Mouse (Mus musculus) erythroblast, embryonic 14.5 days (primary cell): ENCODE results near the gene Ift27. TPM values are rescaled to one million over a fixed set of nuclear protein-coding genes. Genes with fewer than 3 reads are reported as not detected.

Source experiments
- H3K27me3 ChIP-seq: 2 replicates; pipeline ENCODE4 v1.6.1; 2012; ENCODE audit warnings: inconsistent platforms; ENCODE audit not compliant: control insufficient read depth
- H3K36me3 ChIP-seq: 2 replicates; pipeline ENCODE4 v1.6.1; 2012; ENCODE audit warnings: mild to moderate bottlenecking, inconsistent platforms; ENCODE audit not compliant: control insufficient read depth
- H3K4me1 ChIP-seq: 2 replicates; pipeline ENCODE4 v1.6.1; 2012; ENCODE audit warnings: inconsistent platforms; ENCODE audit not compliant: control insufficient read depth
- H3K4me3 ChIP-seq: replicated peaks from 2 replicates; pipeline ENCODE3; 2012; ENCODE audit warnings: moderate library complexity, mild to moderate bottlenecking, inconsistent platforms
- H3K9me3 ChIP-seq: 2 replicates; pipeline ENCODE4 v1.6.1; 2012; ENCODE audit warnings: low read length, inconsistent platforms, mixed read lengths; ENCODE audit not compliant: control insufficient read depth
- GATA1 ChIP-seq: IDR thresholded peaks from 2 replicates; pipeline ENCODE4 v1.6.1; 2012; ENCODE audit warnings: low read length, inconsistent platforms, mixed read lengths
- TAL1 ChIP-seq: IDR thresholded peaks from 3 replicates; pipeline ENCODE4 v1.6.1; 2012; ENCODE audit warnings: low read length, inconsistent platforms, mixed read lengths
- polyA plus RNA-seq: library from polyadenylated mRNA; stranded (reverse); fragments of >175 nt; gene quantifications from 2 replicates; pipeline ENCODE4 v1.2.3, GENCODE M21; 2012

Gene Ift27
- polyA plus RNA-seq, 1 experiment = 17.7 TPM

DNA sequence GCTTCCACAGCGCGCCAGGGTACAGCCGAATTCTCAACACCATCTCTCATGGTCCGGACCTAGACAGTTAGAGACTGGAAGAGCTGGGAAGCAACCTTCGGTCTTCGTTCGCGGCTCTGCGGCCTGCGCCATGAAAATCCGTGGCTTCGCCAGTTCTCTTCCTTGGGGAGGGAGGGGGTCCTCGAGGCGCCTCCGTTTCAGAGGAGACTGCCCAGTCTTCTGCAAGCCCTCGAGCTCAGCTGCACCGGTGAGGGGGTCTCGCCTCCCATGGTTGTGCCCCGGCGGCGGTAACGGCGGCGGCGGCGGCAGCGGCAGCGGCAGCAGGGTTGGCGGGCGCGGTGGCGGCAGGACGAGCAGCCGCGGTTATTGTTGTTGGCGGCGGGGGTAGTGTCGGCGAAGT, 54.7 kb downstream of the Ift27 start:
- Histone ChIP-seq H3K9me3 (peaks cover 4% of the 10 kb centered on the region; the same call in 1 of the 2 replicates), H3K27me3 (peaks cover 9% of the 10 kb centered on the region; the same call in 1 of the 2 replicates), H3K4me1 (no peaks in the 10 kb centered on the region), H3K36me3 (no peaks in the 10 kb centered on the region), H3K4me3 (no peak overlapping the region)
- TF ChIP-seq TAL1 (no peak), GATA1 (no peak)

DNA sequence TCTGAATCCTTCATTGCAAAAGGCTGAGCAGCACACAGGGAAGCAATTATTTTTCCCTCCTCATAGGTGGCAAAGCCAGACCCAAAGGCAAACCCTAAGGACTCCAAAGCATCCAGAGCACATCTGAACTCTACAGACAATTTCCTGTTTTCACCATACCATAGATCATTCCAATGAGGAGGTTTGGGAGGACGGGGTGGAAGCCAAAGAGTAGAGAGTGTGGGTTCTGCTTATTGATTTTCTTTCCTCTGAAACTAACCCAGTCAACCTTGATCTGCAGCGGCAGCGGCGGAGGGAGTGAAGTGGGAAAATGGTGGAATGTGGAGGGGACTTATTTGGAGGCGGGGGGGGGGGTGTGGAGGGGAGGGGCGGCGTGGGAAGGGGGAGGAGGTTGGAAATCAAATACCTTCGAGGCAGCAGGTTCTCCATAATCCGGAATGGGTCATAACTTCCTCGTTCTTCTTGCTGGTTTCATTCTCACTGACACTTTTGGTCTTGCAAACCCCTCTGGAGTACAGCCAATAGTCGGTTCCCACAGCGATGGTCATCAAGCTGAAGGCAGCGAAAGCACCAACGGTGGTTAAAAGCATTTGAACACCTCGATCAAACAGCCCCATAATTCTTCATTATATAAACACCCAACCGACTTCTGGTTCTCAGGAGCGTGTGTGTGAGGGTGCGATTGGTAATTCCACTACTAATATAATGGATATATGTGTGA, 55.5 kb downstream of the Ift27 start:
- Histone ChIP-seq H3K27me3 (peaks cover 9% of the 10 kb centered on the region; the same call in 1 of the 2 replicates), H3K4me1 (no peaks in the 10 kb centered on the region), H3K4me3 (no peak overlapping the region), H3K36me3 (no peaks in the 10 kb centered on the region), H3K9me3 (peaks cover 4% of the 10 kb centered on the region; the same call in 1 of the 2 replicates)
- TF ChIP-seq GATA1 = no peak
- no peak for TF ChIP-seq TAL1

DNA sequence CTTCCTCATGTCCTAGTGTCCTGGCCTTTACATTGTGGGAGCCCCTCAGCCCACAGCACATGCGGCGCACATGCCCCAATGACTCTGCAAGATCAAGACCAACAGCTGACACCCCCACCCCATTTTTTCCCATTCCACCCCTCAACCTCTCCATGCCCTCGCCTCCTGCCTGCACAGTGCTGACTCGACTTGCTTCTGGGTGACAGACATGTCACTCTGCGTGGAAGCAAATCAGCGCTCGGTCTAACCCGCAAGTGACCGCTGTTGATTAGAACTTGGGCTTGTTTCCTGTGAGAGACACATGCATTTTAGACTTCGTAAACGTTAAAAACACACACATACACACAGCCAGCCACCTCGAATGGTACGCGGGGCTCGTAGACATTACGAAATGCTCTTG, 56.2 kb downstream of the Ift27 start:
- H3K4me3 ChIP-seq = no peak overlapping the region
- H3K9me3 ChIP-seq = peaks cover 4% of the 10 kb centered on the region; the same call in 1 of the 2 replicates
- H3K4me1 ChIP-seq = no peaks in the 10 kb centered on the region
- H3K36me3 ChIP-seq = no peaks in the 10 kb centered on the region
- H3K27me3 ChIP-seq = peaks cover 9% of the 10 kb centered on the region; the same call in 1 of the 2 replicates
- TF ChIP-seq GATA1 = no peak
- TF ChIP-seq TAL1 = no peak

DNA sequence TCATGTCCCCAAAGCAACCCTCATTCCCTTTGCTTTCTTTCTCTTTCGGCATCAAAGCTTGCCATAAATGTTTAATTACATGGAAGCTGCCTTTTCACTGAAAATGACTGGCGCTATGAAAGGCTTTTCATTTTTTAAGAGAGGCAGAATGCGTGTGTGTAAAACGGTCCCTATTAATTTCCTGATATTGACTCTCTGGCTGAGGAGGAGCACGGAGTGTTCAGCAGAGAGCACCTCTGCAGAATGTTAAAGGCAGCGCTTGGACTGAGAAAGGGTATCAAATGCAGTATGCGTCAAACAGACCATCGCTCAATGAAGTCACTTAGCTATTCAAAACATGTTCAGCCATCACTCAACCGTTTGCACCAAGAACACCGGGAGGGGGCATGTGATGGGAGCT, 57.0 kb downstream of the Ift27 start:
- peaks cover 9% of the 10 kb centered on the region; the same call in 1 of the 2 replicates for H3K27me3 ChIP-seq
- H3K9me3 ChIP-seq = peaks cover 4% of the 10 kb centered on the region; the same call in 1 of the 2 replicates
- no peak overlapping the region for H3K4me3 ChIP-seq
- no peaks in the 10 kb centered on the region for H3K4me1 ChIP-seq
- no peaks in the 10 kb centered on the region for H3K36me3 ChIP-seq
- TF ChIP-seq GATA1 (no peak), TAL1 (no peak)

- Histone ChIP-seq H3K4me1 (no peaks in the 10 kb centered on the region), H3K4me3 (no peak overlapping the region), H3K9me3 (peaks cover 4% of the 10 kb centered on the region; the same call in 1 of the 2 replicates), H3K36me3 (no peaks in the 10 kb centered on the region), H3K27me3 (peaks cover 9% of the 10 kb centered on the region; the same call in 1 of the 2 replicates)
- TF ChIP-seq GATA1 (no peak), TAL1 (no peak)
These were observed 57.7 kb downstream of the Ift27 start for GRCm38 (mm10) chr15:78116244-78116643.

Other genes with a start within 250 kb of the Ift27 start
- 41.7 and 44.1 TPM in 2 replicates for gene Txn2, start 245.1 kb downstream of the Ift27 start, polyA plus RNA-seq
- gene Foxred2, start 217.4 kb downstream of the Ift27 start, polyA plus RNA-seq = 0.04 and 0.06 TPM in 2 replicates
- 8.2 and 8.3 TPM in 2 replicates for gene Eif3d, start 203.3 kb downstream of the Ift27 start, polyA plus RNA-seq
- gene Cacng2, start 54.1 kb downstream of the Ift27 start, polyA plus RNA-seq = not detected in 2 replicates
- not detected in 2 replicates for gene Pvalb, start 32.3 kb upstream of the Ift27 start, polyA plus RNA-seq
- gene Ncf4, start 70.7 kb upstream of the Ift27 start, polyA plus RNA-seq = 2.5 and 4.8 TPM in 2 replicates
- gene Csf2rb2, start 131.6 kb upstream of the Ift27 start, polyA plus RNA-seq = 0.19 and 0.28 TPM in 2 replicates
- gene Csf2rb, start 151.6 kb upstream of the Ift27 start, polyA plus RNA-seq = 0.27 and 0.30 TPM in 2 replicates
- not detected in 2 replicates for gene Tex33, start 221.8 kb upstream of the Ift27 start, polyA plus RNA-seq
- 3.8 and 3.9 TPM in 2 replicates for gene Tst, start 231.8 kb upstream of the Ift27 start, polyA plus RNA-seq
- 68.7 and 72.8 TPM in 2 replicates for gene Mpst, start 232.3 kb upstream of the Ift27 start, polyA plus RNA-seq